Mouse (Mus musculus) kidney, embryonic 16.5 days (tissue): ENCODE measurements around the gene Tsc2. TPM values are rescaled to one million over a fixed set of nuclear protein-coding genes. Genes with fewer than 3 reads are reported as not detected.

Source experiments
- ATAC-seq: fragments of 200-750 bp; cut with Nextera tagmentation; 2 replicates; pipeline ENCODE4 v1.8.0; 2017; ENCODE audit warnings: moderate TSS enrichment; ENCODE audit not compliant: low FRiP score, low TSS enrichment
- H3K27ac ChIP-seq: fragments of 300-500 bp; sonication (generic); 2 replicates; pipeline ENCODE4 v1.5.1; 2014; ENCODE audit warnings: low read length
- H3K27me3 ChIP-seq: fragments of 300-500 bp; sonication (generic); 2 replicates; pipeline ENCODE4 v1.6.1; 2014; ENCODE audit warnings: low read length, control low read depth, mixed read lengths; ENCODE audit not compliant: insufficient read depth
- H3K36me3 ChIP-seq: fragments of 300-500 bp; sonication (generic); 2 replicates; pipeline ENCODE4 v1.6.1; 2014; ENCODE audit warnings: low read length, control low read depth, mixed read lengths; ENCODE audit not compliant: insufficient read depth
- H3K4me1 ChIP-seq: fragments of 300-500 bp; sonication (generic); 2 replicates; pipeline ENCODE4 v1.6.1; 2014; ENCODE audit warnings: low read length, control low read depth, mixed read lengths; ENCODE audit not compliant: insufficient read depth
- H3K4me2 ChIP-seq: fragments of 300-500 bp; sonication (generic); replicated peaks from 2 replicates; pipeline ENCODE4 v1.6.1; 2014; ENCODE audit warnings: low read depth, low read length
- H3K4me3 ChIP-seq: fragments of 300-500 bp; sonication (generic); 2 replicates; pipeline ENCODE4 v1.5.1; 2014; ENCODE audit warnings: mild to moderate bottlenecking, low read length
- H3K9ac ChIP-seq: fragments of 300-500 bp; sonication (generic); replicated peaks from 2 replicates; pipeline ENCODE4 v1.6.1; 2014; ENCODE audit warnings: low read length
- H3K9me3 ChIP-seq: fragments of 300-500 bp; sonication (generic); 2 replicates; pipeline ENCODE4 v1.6.1; 2016; ENCODE audit warnings: low read length, control low read depth
- WGBS: fragments of 180-500 bp; shearing (Covaris S2); extraction: QIAGEN DNeasy Blood & Tissue Kit; methylation state at CpG from one replicate; pipeline ENCODE4 v1.1.7; 2014; 5-methylcytosine and 5-hydroxymethylcytosine counted together
- polyA plus RNA-seq: library from polyadenylated mRNA; unstranded; fragments of >200 nt; fragmentation: Nextera tagmentation; extraction: Ambion mirVana; gene quantifications from 2 replicates; pipeline ENCODE4 v1.2.1, GENCODE M21; 2015

The Tsc2 gene
- polyA plus RNA-seq = 72.8 and 77.0 TPM in 2 replicates

DNA sequence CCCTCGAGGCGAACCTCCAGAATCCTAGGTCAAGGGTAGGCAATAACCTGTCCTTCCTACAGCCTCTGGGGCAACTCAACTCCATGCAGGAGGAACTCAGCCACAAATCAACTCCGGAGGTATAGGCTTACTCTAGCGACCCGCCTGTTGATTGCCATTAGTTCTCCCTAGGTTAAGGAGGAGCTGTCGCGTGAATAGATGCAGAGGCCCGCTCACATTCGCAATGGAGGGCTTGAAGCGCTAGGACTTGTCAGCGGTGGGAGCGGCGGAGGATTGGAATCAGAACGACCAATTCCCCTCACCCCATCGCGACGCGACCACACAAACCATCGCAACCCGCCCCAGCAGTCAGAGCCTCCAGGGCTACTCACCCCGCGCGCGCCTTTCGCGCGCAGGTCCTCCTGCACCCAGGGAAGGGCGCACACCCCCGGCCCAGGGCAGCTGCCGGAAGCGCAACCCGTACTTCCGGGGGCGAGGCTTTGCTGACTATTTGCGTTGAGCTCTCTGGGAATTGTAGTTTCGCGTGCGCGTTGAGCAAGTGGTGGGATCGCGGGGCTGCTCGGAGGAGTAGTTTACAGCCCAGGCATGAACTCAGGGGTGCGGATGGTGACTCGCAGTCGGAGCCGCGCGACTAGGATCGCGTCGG is at the start of gene Tsc2, which contains the start of gene Nthl1:
Tsc2 (minus strand) TSS at position 464 of the 646 bp plus-strand sequence.
Nthl1 (plus strand) TSS at position 514 of the 646 bp plus-strand sequence.
- Histone ChIP-seq H3K36me3 (peaks cover 27% of the 10 kb centered on the region), H3K9me3 (no peaks in the 10 kb centered on the region), H3K27me3 (no peaks in the 10 kb centered on the region), H3K4me1 (peaks cover 17% of the 10 kb centered on the region), H3K4me2 (peak within 1 kb of the TSS; percentile 79), H3K4me3 (peak within 1 kb of the TSS; percentile 77), H3K9ac (peak within 1 kb of the TSS; percentile 89), H3K27ac (peak within 1 kb of the TSS; percentile 93)
- ATAC-seq = peak; percentile 89
- under 1% methylated on average over 51 of the region's 51 CpGs for WGBS

DNA sequence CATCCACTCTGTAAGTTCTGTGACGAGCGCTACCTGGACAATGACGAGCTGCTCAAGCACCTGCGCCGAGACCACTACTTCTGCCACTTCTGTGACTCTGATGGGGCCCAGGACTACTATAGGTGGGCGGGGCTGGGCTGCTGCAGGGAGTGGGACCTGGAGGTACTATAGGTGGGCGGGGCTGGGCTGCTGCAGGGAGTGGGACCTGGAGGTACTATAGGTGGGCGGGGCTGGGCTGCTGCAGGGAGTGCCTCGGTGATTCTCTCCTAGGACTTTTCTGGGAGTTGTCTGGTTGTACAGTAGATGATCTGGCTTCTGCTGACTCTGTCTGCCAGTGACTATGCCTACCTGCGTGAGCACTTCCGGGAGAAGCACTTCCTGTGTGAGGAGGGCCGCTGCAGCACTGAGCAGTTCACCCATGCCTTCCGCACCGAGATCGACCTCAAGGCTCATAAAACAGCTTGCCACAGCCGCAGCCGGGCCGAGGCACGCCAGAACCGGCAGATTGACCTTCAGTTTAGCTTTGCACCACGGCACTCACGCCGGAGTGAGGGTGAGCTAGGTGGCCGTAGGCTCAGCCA is 45.2 kb upstream of the Tsc2 start:
- 83% methylated on average over 24 of the region's 24 CpGs for WGBS
- no peak for ATAC-seq
- Histone ChIP-seq H3K27ac (no peak overlapping the region), H3K27me3 (no peaks in the 10 kb centered on the region), H3K4me1 (peaks cover 5% of the 10 kb centered on the region), H3K9ac (no peak overlapping the region), H3K9me3 (no peaks in the 10 kb centered on the region), H3K4me2 (no peak overlapping the region), H3K36me3 (peaks cover 48% of the 10 kb centered on the region), H3K4me3 (no peak overlapping the region)

DNA sequence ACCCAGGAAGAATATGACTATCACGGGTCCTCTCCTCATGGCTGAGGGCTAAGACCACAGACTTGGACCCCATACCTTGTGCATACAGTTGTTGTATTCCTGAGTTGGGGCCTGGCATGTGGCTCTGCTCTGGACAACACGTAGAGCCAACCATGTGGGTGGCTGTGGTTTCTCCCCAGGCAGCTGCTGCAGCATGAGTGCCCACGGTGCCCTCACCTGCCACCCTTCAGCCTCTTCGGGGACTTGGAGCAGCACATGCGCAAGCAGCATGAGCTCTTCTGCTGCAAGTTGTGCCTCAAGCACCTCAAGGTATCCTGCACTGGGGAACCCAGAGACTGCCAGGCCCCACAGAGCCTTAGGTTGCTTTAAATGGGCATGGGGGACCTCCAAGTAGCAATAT is 44.4 kb upstream of the Tsc2 start:
- no peak for ATAC-seq
- Histone ChIP-seq H3K9me3 (no peaks in the 10 kb centered on the region), H3K4me1 (peaks cover 12% of the 10 kb centered on the region), H3K27ac (no peak overlapping the region), H3K4me2 (no peak overlapping the region), H3K27me3 (no peaks in the 10 kb centered on the region), H3K36me3 (peaks cover 45% of the 10 kb centered on the region), H3K4me3 (no peak overlapping the region), H3K9ac (no peak overlapping the region)
- WGBS = 95% methylated on average over 5 of the region's 5 CpGs

DNA sequence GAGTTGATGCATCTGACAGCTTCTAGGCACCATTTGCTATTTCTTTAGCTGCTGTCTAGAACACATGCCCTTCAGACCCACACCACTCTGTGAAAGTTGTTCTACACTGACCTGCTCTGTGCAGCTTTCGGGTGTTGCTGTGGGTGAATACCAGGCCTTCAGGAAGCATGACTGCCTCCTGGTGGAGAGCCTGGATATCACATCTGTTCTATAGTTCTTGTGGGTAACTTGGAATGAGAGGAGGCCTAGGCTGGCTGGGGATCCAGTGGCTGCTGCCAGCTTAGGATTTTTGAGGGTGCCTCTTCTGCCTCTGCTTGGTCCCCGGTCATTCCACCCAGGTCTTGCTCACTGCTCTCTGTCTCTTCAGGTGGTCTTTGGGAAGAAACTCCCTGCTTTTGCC is 43.8 kb upstream of the Tsc2 start:
- Histone ChIP-seq H3K4me3 (no peak overlapping the region), H3K4me1 (peaks cover 19% of the 10 kb centered on the region), H3K9ac (peak overlapping the region; percentile 15; the same call in 1 of the 2 replicates), H3K27ac (no peak overlapping the region), H3K36me3 (peaks cover 41% of the 10 kb centered on the region), H3K4me2 (no peak overlapping the region), H3K9me3 (no peaks in the 10 kb centered on the region), H3K27me3 (no peaks in the 10 kb centered on the region)
- WGBS = 69% methylated on average over 2 of the region's 2 CpGs
- no peak for ATAC-seq

DNA sequence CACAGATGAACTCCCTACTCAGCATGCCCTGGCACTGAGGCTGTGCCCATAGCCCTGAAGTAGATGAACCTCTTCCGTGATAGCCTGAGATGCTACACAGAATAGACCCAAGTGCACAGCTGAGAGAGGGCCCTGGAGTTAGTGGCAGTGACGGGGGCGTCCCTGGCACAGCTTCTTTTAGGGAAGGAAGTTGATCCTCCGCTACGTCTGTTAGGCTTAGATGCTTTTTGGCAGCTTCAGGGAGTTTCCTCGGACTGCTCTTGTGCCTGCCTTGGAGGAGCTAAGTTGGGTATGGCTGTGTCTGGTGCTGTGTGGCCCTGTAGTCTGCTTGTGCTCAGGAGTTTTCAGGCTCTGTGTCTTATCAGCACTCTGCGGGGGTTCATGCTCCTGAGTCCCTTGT is 41.8 kb upstream of the Tsc2 start:
- peaks cover 27% of the 10 kb centered on the region for H3K36me3 ChIP-seq
- ATAC-seq = no peak
- no peak overlapping the region for H3K4me2 ChIP-seq
- no peaks in the 10 kb centered on the region for H3K27me3 ChIP-seq
- no peak overlapping the region for H3K9ac ChIP-seq
- H3K4me1 ChIP-seq = peaks cover 28% of the 10 kb centered on the region
- H3K9me3 ChIP-seq = no peaks in the 10 kb centered on the region
- no peak overlapping the region for H3K27ac ChIP-seq
- 85% methylated on average over 7 of the region's 7 CpGs for WGBS
- H3K4me3 ChIP-seq = no peak overlapping the region

DNA sequence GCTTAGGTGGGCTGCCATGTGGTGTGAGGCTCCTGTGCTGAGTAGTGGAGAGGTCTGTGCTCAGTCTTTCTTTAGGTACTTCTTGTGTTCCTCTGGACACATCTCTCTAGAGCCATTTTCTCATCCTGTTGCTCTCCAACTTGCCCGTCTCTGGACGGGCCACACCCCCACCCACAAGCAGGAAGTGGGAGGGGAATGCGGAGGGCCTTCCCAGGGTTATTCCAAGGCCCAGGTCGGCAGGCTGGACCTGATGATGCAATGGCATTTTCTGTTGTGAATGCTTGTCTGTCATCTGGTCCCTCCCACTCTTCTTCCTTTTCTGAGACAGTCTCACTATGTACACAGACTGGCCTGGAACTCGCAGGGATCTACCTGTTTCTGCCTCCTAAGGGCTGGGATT is 39.7 kb upstream of the Tsc2 start:
- H3K9ac ChIP-seq = peak overlapping the region; percentile 46
- H3K4me2 ChIP-seq = peak overlapping the region; percentile 37
- H3K4me1 ChIP-seq = peaks cover 32% of the 10 kb centered on the region
- 15% methylated on average over 5 of the region's 5 CpGs for WGBS
- peak overlapping the region; percentile 14; the same call in 1 of the 2 replicates for H3K4me3 ChIP-seq
- H3K36me3 ChIP-seq = peaks cover 6% of the 10 kb centered on the region
- H3K27ac ChIP-seq = peak overlapping the region; percentile 22; the same call in 1 of the 2 replicates
- H3K9me3 ChIP-seq = no peaks in the 10 kb centered on the region
- H3K27me3 ChIP-seq = no peaks in the 10 kb centered on the region
- no peak for ATAC-seq

DNA sequence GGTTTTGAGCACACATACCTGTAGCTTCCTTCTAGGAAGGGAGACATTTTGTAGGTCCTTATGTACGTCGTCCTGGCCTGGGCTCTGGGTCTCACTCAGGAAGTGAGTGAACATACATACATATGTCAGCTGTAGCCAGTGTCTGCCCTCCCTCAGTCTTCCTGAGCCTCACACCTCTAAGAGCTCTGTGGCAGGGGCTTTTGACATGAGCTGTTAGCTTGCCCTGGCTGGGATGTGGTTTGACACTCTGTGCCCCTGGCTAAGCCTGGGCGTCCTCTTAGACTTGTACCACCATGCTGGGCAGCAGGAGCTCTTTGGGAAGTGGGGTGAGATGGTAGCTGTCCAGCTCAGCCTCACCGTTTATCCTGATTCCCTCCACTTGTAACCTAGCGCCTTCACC is 38.9 kb upstream of the Tsc2 start:
- Histone ChIP-seq H3K4me3 (no peak overlapping the region), H3K36me3 (no peaks in the 10 kb centered on the region), H3K27ac (no peak overlapping the region), H3K4me2 (peak overlapping the region; percentile 92), H3K9ac (peak overlapping the region; percentile 95), H3K9me3 (no peaks in the 10 kb centered on the region), H3K27me3 (no peaks in the 10 kb centered on the region), H3K4me1 (peaks cover 32% of the 10 kb centered on the region)
- WGBS = 66% methylated on average over 5 of the region's 5 CpGs
- ATAC-seq = no peak

DNA sequence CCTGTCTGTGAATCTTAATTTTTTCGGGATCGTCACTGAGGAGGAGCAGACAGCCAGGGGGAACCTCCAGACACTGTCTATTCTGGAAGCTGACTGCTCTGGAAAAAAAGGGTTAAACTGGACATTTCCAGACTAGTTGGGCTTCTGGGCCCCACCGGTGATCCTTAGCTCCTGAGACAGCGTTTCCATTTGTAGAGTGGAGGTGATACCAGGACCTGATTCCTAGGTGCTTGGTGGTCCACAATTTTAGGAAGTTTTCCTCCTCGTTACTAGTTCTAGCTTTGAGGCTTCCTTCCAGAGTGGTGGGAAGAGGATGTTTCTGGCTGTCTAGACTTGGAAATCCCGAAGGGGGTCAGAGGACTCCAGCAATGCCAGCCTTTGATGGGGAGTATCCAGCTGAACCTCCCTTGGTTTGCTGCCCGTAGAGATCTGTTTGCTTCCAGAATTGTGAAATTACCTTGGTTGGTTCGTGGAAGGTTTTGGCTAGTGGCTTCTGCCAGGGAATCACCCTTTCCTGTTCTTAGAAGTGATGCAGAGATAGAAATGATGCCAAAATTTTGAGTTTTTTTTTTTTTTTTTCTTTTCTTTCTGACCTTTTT is 37.9 kb upstream of the Tsc2 start:
- peak overlapping the region; percentile 80 for H3K27ac ChIP-seq
- H3K9me3 ChIP-seq = no peaks in the 10 kb centered on the region
- H3K9ac ChIP-seq = peak overlapping the region; percentile 95
- H3K4me3 ChIP-seq = peak overlapping the region; percentile 84
- H3K4me1 ChIP-seq = peaks cover 32% of the 10 kb centered on the region
- no peaks in the 10 kb centered on the region for H3K27me3 ChIP-seq
- WGBS = 8% methylated on average over 8 of the region's 8 CpGs
- no peak for ATAC-seq
- H3K36me3 ChIP-seq = no peaks in the 10 kb centered on the region
- peak overlapping the region; percentile 92 for H3K4me2 ChIP-seq

DNA sequence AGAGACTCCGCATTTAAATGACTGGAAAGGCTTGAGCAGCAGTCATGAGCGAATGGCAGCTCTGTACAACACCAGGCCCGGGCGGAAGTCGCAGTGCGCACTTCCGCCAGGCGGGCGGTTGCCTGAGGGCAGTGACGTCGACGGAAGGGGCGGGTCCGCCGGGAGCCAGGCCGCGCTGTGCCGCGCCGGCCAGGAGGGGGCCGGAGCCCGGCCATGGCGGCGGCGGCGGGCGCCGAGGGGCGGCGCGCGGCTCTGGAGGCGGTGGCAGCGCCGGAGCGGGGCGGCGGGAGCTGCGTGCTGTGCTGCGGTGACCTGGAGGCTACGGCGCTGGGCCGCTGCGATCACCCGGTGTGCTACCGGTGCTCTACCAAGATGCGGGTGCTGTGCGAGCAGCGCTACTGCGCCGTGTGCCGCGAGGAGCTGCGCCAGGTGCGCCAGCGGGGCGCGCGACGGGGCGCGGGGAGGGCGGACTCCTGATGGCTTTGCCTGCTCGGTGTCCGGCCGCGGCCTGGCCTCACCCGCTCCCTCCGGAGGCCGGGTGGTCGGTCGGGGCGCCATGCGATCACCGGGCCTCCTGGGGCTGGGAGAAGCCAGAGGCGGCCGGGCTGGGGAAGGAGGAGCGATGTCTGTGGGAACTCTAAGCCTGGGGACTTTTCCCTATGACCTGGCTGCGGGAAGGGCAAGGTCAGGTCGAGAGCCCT is 37.3 kb upstream of the Tsc2 start, which contains the start of gene Zfp598:
Zfp598 (plus strand) TSS at position 143 of the 701 bp plus-strand sequence.
- peak within 1 kb of the TSS; percentile 84 for H3K4me3 ChIP-seq
- H3K27ac ChIP-seq = peak within 1 kb of the TSS; percentile 80
- H3K9ac ChIP-seq = peak within 1 kb of the TSS; percentile 95
- H3K4me2 ChIP-seq = peak within 1 kb of the TSS; percentile 92
- H3K9me3 ChIP-seq = no peaks in the 10 kb centered on the region
- peak; percentile 99 for ATAC-seq
- under 1% methylated on average over 76 of the region's 80 CpGs for WGBS
- no peaks in the 10 kb centered on the region for H3K36me3 ChIP-seq
- peaks cover 32% of the 10 kb centered on the region for H3K4me1 ChIP-seq
- no peaks in the 10 kb centered on the region for H3K27me3 ChIP-seq
